Mouse (Mus musculus) heart, embryonic 16.5 days (tissue): ENCODE data around the gene Tom1. TPM values are rescaled to one million over a fixed set of nuclear protein-coding genes. Genes with fewer than 3 reads are reported as not detected.
A peak's percentile ranks its signal among the peaks of the same experiment; 100 is the strongest.

Source experiments
- ATAC-seq: fragments of 200-750 bp; cut with Nextera tagmentation; replicated peaks from 2 replicates; pipeline ENCODE4 v1.8.0; 2017; ENCODE audit warnings: moderate number of reproducible peaks; ENCODE audit not compliant: insufficient read depth, low FRiP score; ENCODE audit errors: extremely low read depth
- H3K27ac ChIP-seq: fragments of 300-500 bp; sonication (generic); 2 replicates; pipeline ENCODE4 v1.5.1; 2014; ENCODE audit warnings: mild to moderate bottlenecking, low read length, control low read depth, moderate library complexity
- H3K27me3 ChIP-seq: fragments of 300-500 bp; sonication (generic); 2 replicates; pipeline ENCODE4 v1.6.1; 2014; ENCODE audit warnings: low read length, mixed read lengths; ENCODE audit not compliant: control insufficient read depth, insufficient read depth
- H3K36me3 ChIP-seq: fragments of 300-500 bp; sonication (generic); 2 replicates; pipeline ENCODE4 v1.6.1; 2014; ENCODE audit not compliant: control insufficient read depth, insufficient read depth
- H3K4me1 ChIP-seq: fragments of 300-500 bp; sonication (generic); 2 replicates; pipeline ENCODE4 v1.6.1; 2014; ENCODE audit warnings: low read length, mixed read lengths; ENCODE audit not compliant: control insufficient read depth, insufficient read depth
- H3K4me2 ChIP-seq: fragments of 300-500 bp; sonication (generic); 2 replicates; pipeline ENCODE4 v1.6.1; 2014; ENCODE audit warnings: low read depth, mild to moderate bottlenecking, control low read depth, low read length
- H3K4me3 ChIP-seq: fragments of 300-500 bp; sonication (generic); 2 replicates; pipeline ENCODE4 v1.5.1; 2014; ENCODE audit warnings: mild to moderate bottlenecking, control low read depth, low read length
- H3K9ac ChIP-seq: fragments of 300-500 bp; sonication (generic); 2 replicates; pipeline ENCODE4 v1.6.1; 2014; ENCODE audit warnings: low read length, control low read depth
- H3K9me3 ChIP-seq: fragments of 300-500 bp; sonication (generic); replicated peaks from 2 replicates; pipeline ENCODE4 v1.6.1; 2016; ENCODE audit warnings: low read length; ENCODE audit not compliant: control insufficient read depth
- WGBS: fragments of 180-500 bp; shearing (Covaris S2); extraction: QIAGEN DNeasy Blood & Tissue Kit; methylation state at CpG from one replicate; pipeline ENCODE4 v1.1.7; 2014; 5-methylcytosine and 5-hydroxymethylcytosine counted together
- polyA plus RNA-seq: library from polyadenylated mRNA; unstranded; fragments of >200 nt; fragmentation: Nextera tagmentation; extraction: Ambion mirVana; gene quantifications from 2 replicates; pipeline ENCODE4 v1.2.1, GENCODE M21; 2015

Tom1 gene
- polyA plus RNA-seq, 1 experiment from 2014 or later: 42.3 TPM

- H3K4me2 ChIP-seq: no peak overlapping the region
- H3K9me3 ChIP-seq: no peaks in the 10 kb centered on the region
- no peak for ATAC-seq
- H3K27ac ChIP-seq: no peak overlapping the region
- H3K36me3 ChIP-seq: no peaks in the 10 kb centered on the region
- H3K9ac ChIP-seq: no peak overlapping the region
- H3K4me3 ChIP-seq: no peak overlapping the region
- no peaks in the 10 kb centered on the region for H3K4me1 ChIP-seq
- WGBS: 77% methylated on average over 1 of the region's 1 CpGs
- no peaks in the 10 kb centered on the region for H3K27me3 ChIP-seq
Observed at GRCm38 (mm10) chr8:75078215-75078614, 44.7 kb downstream of the Tom1 start.

GRCm38 (mm10) chr8:75078851-75079250, 45.3 kb downstream of the Tom1 start:
- Histone ChIP-seq H3K36me3 (no peaks in the 10 kb centered on the region), H3K4me3 (no peak overlapping the region), H3K4me1 (no peaks in the 10 kb centered on the region), H3K27me3 (no peaks in the 10 kb centered on the region), H3K27ac (no peak overlapping the region), H3K9ac (no peak overlapping the region), H3K4me2 (no peak overlapping the region), H3K9me3 (no peaks in the 10 kb centered on the region)
- ATAC-seq: no peak
- 94% methylated on average over 9 of the region's 9 CpGs for WGBS

- 70% methylated on average over 9 of the region's 9 CpGs for WGBS
- Histone ChIP-seq H3K9me3 (no peaks in the 10 kb centered on the region), H3K4me1 (0 out of 2 replicates have a peak, but pooled peaks cover 3% of the 10 kb centered on the region), H3K27me3 (no peaks in the 10 kb centered on the region), H3K27ac (no peak overlapping the region), H3K9ac (no peak overlapping the region), H3K4me2 (no peak overlapping the region), H3K36me3 (no peaks in the 10 kb centered on the region), H3K4me3 (no peak overlapping the region)
- ATAC-seq: no peak
Observed at GRCm38 (mm10) chr8:75081364-75082040, 48.0 kb downstream of the Tom1 start.

- H3K27ac ChIP-seq: no peak overlapping the region
- 0 out of 2 replicates have a peak, but pooled peaks cover 3% of the 10 kb centered on the region for H3K4me1 ChIP-seq
- no peak overlapping the region for H3K9ac ChIP-seq
- H3K4me2 ChIP-seq: no peak overlapping the region
- WGBS: 74% methylated on average over 6 of the region's 6 CpGs
- no peaks in the 10 kb centered on the region for H3K27me3 ChIP-seq
- ATAC-seq: no peak
- H3K36me3 ChIP-seq: no peaks in the 10 kb centered on the region
- H3K9me3 ChIP-seq: no peaks in the 10 kb centered on the region
- no peak overlapping the region for H3K4me3 ChIP-seq
Observed at GRCm38 (mm10) chr8:75082181-75082805, 48.8 kb downstream of the Tom1 start.

- peak; percentile 95 for ATAC-seq
- WGBS: 4% methylated on average over 17 of the region's 17 CpGs
- Histone ChIP-seq H3K9me3 (no peaks in the 10 kb centered on the region), H3K36me3 (no peaks in the 10 kb centered on the region), H3K4me2 (peak overlapping the region; percentile 69), H3K4me1 (peaks cover 6% of the 10 kb centered on the region), H3K9ac (peak overlapping the region; percentile 51; the same call in 1 of the 2 replicates), H3K4me3 (peak overlapping the region; percentile 45), H3K27me3 (no peaks in the 10 kb centered on the region), H3K27ac (peak overlapping the region; percentile 37)
Observed at GRCm38 (mm10) chr8:75083846-75084245, 50.3 kb downstream of the Tom1 start.

GRCm38 (mm10) chr8:75084382-75085064, 51.0 kb downstream of the Tom1 start:
- ATAC-seq: no peak

GRCm38 (mm10) chr8:75086002-75086401, 52.5 kb downstream of the Tom1 start:
- no peak for ATAC-seq
- H3K27me3 ChIP-seq: no peaks in the 10 kb centered on the region
- peaks cover 14% of the 10 kb centered on the region for H3K4me1 ChIP-seq
- H3K9me3 ChIP-seq: no peaks in the 10 kb centered on the region
- H3K27ac ChIP-seq: no peak overlapping the region
- H3K36me3 ChIP-seq: no peaks in the 10 kb centered on the region
- no peak overlapping the region for H3K4me3 ChIP-seq
- no peak overlapping the region for H3K9ac ChIP-seq
- no peak overlapping the region for H3K4me2 ChIP-seq
- WGBS: 80% methylated on average over 2 of the region's 2 CpGs

More at GRCm38 (mm10) chr8:75084382-75085064, 51.0 kb downstream of the Tom1 start:
- H3K4me3 ChIP-seq: no peak overlapping the region
- no peaks in the 10 kb centered on the region for H3K27me3 ChIP-seq
- peaks cover 12% of the 10 kb centered on the region for H3K4me1 ChIP-seq
- H3K36me3 ChIP-seq: no peaks in the 10 kb centered on the region
- peak overlapping the region; percentile 69 for H3K4me2 ChIP-seq
- no peaks in the 10 kb centered on the region for H3K9me3 ChIP-seq
- 51% methylated on average over 3 of the region's 3 CpGs for WGBS
- H3K9ac ChIP-seq: no peak overlapping the region
- H3K27ac ChIP-seq: peak overlapping the region; percentile 68

- H3K4me2 ChIP-seq: no peak overlapping the region
- H3K9me3 ChIP-seq: no peaks in the 10 kb centered on the region
- peaks cover 14% of the 10 kb centered on the region for H3K4me1 ChIP-seq
- no peaks in the 10 kb centered on the region for H3K36me3 ChIP-seq
- H3K27ac ChIP-seq: no peak overlapping the region
- H3K27me3 ChIP-seq: no peaks in the 10 kb centered on the region
- H3K4me3 ChIP-seq: no peak overlapping the region
- no peak for ATAC-seq
- no peak overlapping the region for H3K9ac ChIP-seq
Observed at GRCm38 (mm10) chr8:75087127-75087526, 53.6 kb downstream of the Tom1 start.
